Mouse (Mus musculus) MEL (cell line): Measurements from ENCODE around the gene Rab1a. TPM values are rescaled to one million over a fixed set of nuclear protein-coding genes. Genes with fewer than 3 reads are reported as not detected.

ENCODE experiments used
- DNase-seq: peaks from one replicate; pipeline ENCODE4 v3.0.0; 2011; ENCODE audit warnings: low read depth, low spot score
- H3K27ac ChIP-seq: 2 replicates; pipeline ENCODE4 v1.5.1; 2012; ENCODE audit warnings: low read depth, mild to moderate bottlenecking, control low read depth, low read length, moderate library complexity; ENCODE audit not compliant: control insufficient read depth
- H3K27me3 ChIP-seq, 2 experiments: fragments of 150-350 bp in 1 of 2; sonication (generic) in 1 of 2; 2 replicates each; pipeline ENCODE4 v1.6.1; 2012; ENCODE audit warnings: low read length in 2 of 2, mild to moderate bottlenecking in 2 of 2, improper control_type of control experiment in 1 of 2, moderate library complexity in 1 of 2; ENCODE audit not compliant: insufficient read depth in 2 of 2, control insufficient read depth in 1 of 2
- H3K36me3 ChIP-seq, 2 experiments: 2 replicates each; pipeline ENCODE4 v1.6.1; 2012 to 2014; ENCODE audit warnings: low read length in 2 of 2, improper control_type of control experiment in 1 of 2, inconsistent platforms in 1 of 2, mild to moderate bottlenecking in 1 of 2; ENCODE audit not compliant: insufficient read depth in 2 of 2, control insufficient read depth in 1 of 2
- H3K4me1 ChIP-seq, 2 experiments: fragments of 150-350 bp in 1 of 2; sonication (generic) in 1 of 2; 2 replicates each; pipeline ENCODE4 v1.6.1; 2012; ENCODE audit warnings: low read length in 2 of 2, improper control_type of control experiment in 1 of 2, mild to moderate bottlenecking in 1 of 2; ENCODE audit not compliant: insufficient read depth in 2 of 2, control insufficient read depth in 1 of 2
- H3K4me3 ChIP-seq, 2 experiments: fragments of 150-350 bp in 1 of 2; sonication (generic) in 1 of 2; 2 replicates each; pipeline ENCODE4 v1.5.1; 2012; ENCODE audit warnings: low read depth in 2 of 2, low read length in 2 of 2, mild to moderate bottlenecking in 2 of 2, moderate library complexity in 2 of 2, control low read depth in 1 of 2, improper control_type of control experiment in 1 of 2; ENCODE audit not compliant: control insufficient read depth in 1 of 2, insufficient read depth in 1 of 2
- H3K79me2 ChIP-seq: 2 replicates; pipeline ENCODE4 v1.6.1; 2012; ENCODE audit warnings: mild to moderate bottlenecking, low read length, moderate library complexity; ENCODE audit not compliant: control insufficient read depth, poor library complexity, insufficient read depth
- H3K9ac ChIP-seq: 2 replicates; pipeline ENCODE4 v1.6.1; 2012; ENCODE audit warnings: low read depth, mild to moderate bottlenecking, control low read depth, low read length, moderate library complexity; ENCODE audit not compliant: control insufficient read depth, poor library complexity, severe bottlenecking
- H3K9me3 ChIP-seq: fragments of 150-350 bp; sonication (generic); replicated peaks from 2 replicates; pipeline ENCODE4 v1.6.1; 2012; ENCODE audit warnings: mild to moderate bottlenecking, low read length, improper control_type of control experiment, moderate library complexity; ENCODE audit not compliant: insufficient read depth
- BHLHE40 ChIP-seq: IDR thresholded peaks from 2 replicates; pipeline ENCODE4 v1.6.1; 2012; ENCODE audit warnings: low read depth, mild to moderate bottlenecking, inconsistent platforms, low read length, improper control_type of control experiment, borderline replicate concordance
- CTCF ChIP-seq, 3 experiments: IDR thresholded peaks in 2 of 3; conservative IDR thresholded peaks in 1 of 3; 2 replicates each; pipeline ENCODE4 v1.5.1; 2011 to 2012; ENCODE audit warnings: low read length in 3 of 3, low read depth in 2 of 3, mild to moderate bottlenecking in 2 of 3, improper control_type of control experiment in 1 of 3, inconsistent platforms in 1 of 3, mixed read lengths in 1 of 3, moderate library complexity in 1 of 3; ENCODE audit not compliant: control insufficient read depth in 1 of 3, insufficient read depth in 1 of 3, poor library complexity in 1 of 3, severe bottlenecking in 1 of 3
- EP300 ChIP-seq, 2 experiments: IDR thresholded peaks; 2 replicates each; pipeline ENCODE4 v1.6.1; 2011; ENCODE audit warnings: improper control_type of control experiment in 2 of 2, low read length in 2 of 2, low read depth in 1 of 2, mild to moderate bottlenecking in 1 of 2
- ETS1 ChIP-seq: IDR thresholded peaks from 2 replicates; pipeline ENCODE4 v1.6.1; 2012; ENCODE audit warnings: low read depth, mild to moderate bottlenecking, inconsistent platforms, low read length, improper control_type of control experiment, moderate library complexity
- JUND ChIP-seq: IDR thresholded peaks from 2 replicates; pipeline ENCODE4 v1.6.1; 2011; ENCODE audit warnings: low read depth, mild to moderate bottlenecking, improper control_type of control experiment, low read length
- KAT2A ChIP-seq: conservative IDR thresholded peaks from 2 replicates; pipeline ENCODE4 v1.6.1; 2012; ENCODE audit warnings: low read depth, low read length, improper control_type of control experiment, inconsistent platforms
- MAFK ChIP-seq: IDR thresholded peaks from 2 replicates; pipeline ENCODE4 v1.6.1; 2011; ENCODE audit warnings: low read depth, mild to moderate bottlenecking, low read length, improper control_type of control experiment, borderline replicate concordance
- MEF2A ChIP-seq: IDR thresholded peaks from 2 replicates; pipeline ENCODE4 v1.6.1; 2014; ENCODE audit warnings: low read depth, mild to moderate bottlenecking, inconsistent platforms, low read length, improper control_type of control experiment; ENCODE audit not compliant: poor library complexity, insufficient replicate concordance, severe bottlenecking; ENCODE audit errors: extremely low read depth
- MYB ChIP-seq: IDR thresholded peaks from 2 replicates; pipeline ENCODE4 v1.6.1; 2011; ENCODE audit warnings: mild to moderate bottlenecking, low read depth, low read length, improper control_type of control experiment
- NELFE ChIP-seq: IDR thresholded peaks from 2 replicates; pipeline ENCODE4 v1.6.1; 2011; ENCODE audit warnings: low read depth, low read length, improper control_type of control experiment
- POLR2A ChIP-seq, 2 experiments: IDR thresholded peaks; 2 replicates each; pipeline ENCODE4 v1.6.1; 2011 to 2012; ENCODE audit warnings: low read length in 2 of 2, mild to moderate bottlenecking in 2 of 2, control low read depth in 1 of 2, improper control_type of control experiment in 1 of 2, low read depth in 1 of 2, moderate library complexity in 1 of 2; ENCODE audit not compliant: control insufficient read depth in 1 of 2, insufficient read depth in 1 of 2, poor library complexity in 1 of 2
- POLR2AphosphoS2 ChIP-seq: IDR thresholded peaks from 2 replicates; pipeline ENCODE4 v1.6.1; 2011; ENCODE audit warnings: low read length, improper control_type of control experiment
- RAD21 ChIP-seq: IDR thresholded peaks from 2 replicates; pipeline ENCODE4 v1.6.1; 2011; ENCODE audit warnings: mild to moderate bottlenecking, low read depth, low read length, improper control_type of control experiment
- RCOR1 ChIP-seq: IDR thresholded peaks from 2 replicates; pipeline ENCODE4 v1.6.1; 2012; ENCODE audit warnings: low read depth, mild to moderate bottlenecking, inconsistent platforms, low read length, improper control_type of control experiment
- SIN3A ChIP-seq: IDR thresholded peaks from 2 replicates; pipeline ENCODE4 v1.6.1; 2012; ENCODE audit warnings: low read length, improper control_type of control experiment, inconsistent platforms
- SMC3 ChIP-seq: IDR thresholded peaks from 2 replicates; pipeline ENCODE4 v1.6.1; 2011; ENCODE audit warnings: low read depth, low read length, improper control_type of control experiment
- TAL1 ChIP-seq: IDR thresholded peaks from 2 replicates; pipeline ENCODE4 v1.6.1; 2012; ENCODE audit warnings: mild to moderate bottlenecking, inconsistent platforms, low read length, moderate library complexity, mixed read lengths
- TCF12 ChIP-seq: IDR thresholded peaks from 2 replicates; pipeline ENCODE4 v1.6.1; 2014; ENCODE audit warnings: low read depth, mild to moderate bottlenecking, inconsistent platforms, low read length, improper control_type of control experiment, moderate library complexity
- UBTF ChIP-seq: IDR thresholded peaks from 2 replicates; pipeline ENCODE4 v1.6.1; 2012; ENCODE audit warnings: low read depth, mild to moderate bottlenecking, inconsistent platforms, low read length, improper control_type of control experiment, moderate library complexity, borderline replicate concordance; ENCODE audit not compliant: insufficient read depth
- USF1 ChIP-seq: IDR thresholded peaks from 2 replicates; pipeline ENCODE4 v1.6.1; 2014; ENCODE audit warnings: low read depth, mild to moderate bottlenecking, inconsistent platforms, low read length, improper control_type of control experiment, moderate library complexity
- USF2 ChIP-seq, 2 experiments: IDR thresholded peaks; 2 replicates each; pipeline ENCODE4 v1.6.1; 2011 to 2012; ENCODE audit warnings: improper control_type of control experiment in 2 of 2, low read length in 2 of 2, borderline replicate concordance in 1 of 2, inconsistent platforms in 1 of 2, low read depth in 1 of 2, mild to moderate bottlenecking in 1 of 2; ENCODE audit not compliant: insufficient read depth in 1 of 2
- ZC3H11A ChIP-seq: IDR thresholded peaks from 2 replicates; pipeline ENCODE4 v1.6.1; 2012; ENCODE audit warnings: low read depth, mild to moderate bottlenecking, inconsistent platforms, low read length, improper control_type of control experiment
- ZKSCAN1 ChIP-seq: IDR thresholded peaks from 2 replicates; pipeline ENCODE4 v1.6.1; 2012; ENCODE audit warnings: low read depth, mild to moderate bottlenecking, inconsistent platforms, low read length, improper control_type of control experiment, moderate library complexity
- ZMIZ1 ChIP-seq: IDR thresholded peaks from 2 replicates; pipeline ENCODE4 v1.6.1; 2012; ENCODE audit warnings: low read depth, mild to moderate bottlenecking, inconsistent platforms, low read length, improper control_type of control experiment, moderate library complexity
- polyA plus RNA-seq, 2 experiments: library from polyadenylated mRNA; stranded (reverse) in 1 of 2; unstranded in 1 of 2; fragments of >175 nt in 1 of 2; fragments of >200 nt in 1 of 2; gene quantifications; 2 replicates each; pipeline versions ENCODE4 v1.2.1 to v1.2.4; 2012; ENCODE audit warnings: low replicate concordance in 2 of 2, low read depth in 1 of 2; ENCODE audit not compliant: insufficient read length in 2 of 2, insufficient read depth in 1 of 2, missing spikeins in 1 of 2
- total RNA-seq: library from RNA; depleted of rRNA; stranded (reverse); fragments of 300-350 nt; gene quantifications from 2 replicates; pipeline ENCODE4 v1.2.3, GENCODE M21; 2012

Gene Rab1a
- total and polyA plus RNA-seq, 3 experiments: 79.5 to 336 (median 139) TPM

- TF ChIP-seq ZKSCAN1: no peak
- no peak for TF ChIP-seq POLR2A (IDR thresholded peaks at IDR 0.05; ENCODE audit: control insufficient read depth in 1 of 2, insufficient read depth in 1 of 2, low read depth in 1 of 2, low read length in 2 of 2, poor library complexity in 1 of 2)
- TF ChIP-seq USF2 (IDR thresholded peaks at IDR 0.05; ENCODE audit: borderline replicate concordance in 1 of 2, insufficient read depth in 1 of 2, low read depth in 1 of 2, low read length in 2 of 2): no peak
- 0 out of 2 replicates have a peak, but pooled peaks have one; percentile 42 for TF ChIP-seq ETS1
- TF ChIP-seq TAL1: peak; percentile 19; the same call in 1 of the 2 replicates
- TF ChIP-seq NELFE: no peak
- no peak for TF ChIP-seq JUND
- TF ChIP-seq ZC3H11A: no peak
- TF ChIP-seq RCOR1: peak; percentile 61
- peak; percentile 82 for TF ChIP-seq SIN3A
- TF ChIP-seq BHLHE40: peak; percentile 24; the same call in 1 of the 2 replicates
- TF ChIP-seq UBTF: no peak
- TF ChIP-seq KAT2A: no peak
- TF ChIP-seq MYB: no peak
- no peak for TF ChIP-seq MEF2A
- peak; percentile 62 for TF ChIP-seq TCF12
- TF ChIP-seq CTCF (IDR thresholded peaks at IDR 0.05 in 2 of 3, conservative IDR thresholded peaks at IDR 0.05 in 1 of 3; ENCODE audit: control insufficient read depth in 1 of 3, insufficient read depth in 1 of 3, low read depth in 2 of 3, low read length in 3 of 3, poor library complexity in 1 of 3, severe bottlenecking in 1 of 3): no peak
- TF ChIP-seq MAFK: no peak
These were observed 10.6 kb downstream of the Rab1a start (continued) for GRCm38 (mm10) chr11:20211838-20212237.

DNA sequence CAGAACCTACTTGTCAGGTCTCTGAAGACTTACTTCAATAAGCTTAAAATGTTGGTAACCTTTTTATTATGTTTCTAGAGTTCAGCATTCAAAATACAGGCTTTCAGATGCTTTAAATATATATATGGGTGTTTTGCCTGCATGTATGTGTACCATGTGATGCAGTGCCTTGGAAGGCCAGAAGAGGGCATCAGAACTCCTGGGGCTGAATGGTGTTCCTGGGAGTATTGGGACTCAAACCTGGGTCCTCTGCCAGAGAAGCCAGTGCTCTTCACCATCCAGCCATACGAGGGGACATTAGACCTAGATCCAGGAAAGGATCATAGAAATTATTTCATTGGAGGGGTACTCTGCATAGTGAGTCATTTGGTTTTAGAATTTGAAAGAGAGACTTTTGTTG is 13.5 kb downstream of the Rab1a start:
- peaks cover 34 to 37% of the 10 kb centered on the region in 2 experiments for H3K36me3 ChIP-seq
- TF ChIP-seq EP300 (IDR thresholded peaks at IDR 0.05; ENCODE audit: low read depth in 1 of 2, low read length in 2 of 2) (no peak), RAD21 (peak; percentile 3), ZMIZ1 (no peak), POLR2AphosphoS2 (no peak), CTCF (IDR thresholded peaks at IDR 0.05 in 2 of 3, conservative IDR thresholded peaks at IDR 0.05 in 1 of 3; ENCODE audit: control insufficient read depth in 1 of 3, insufficient read depth in 1 of 3, low read depth in 2 of 3, low read length in 3 of 3, poor library complexity in 1 of 3, severe bottlenecking in 1 of 3) (peak; percentile 61 to 68 (median 65)), USF1 (peak; percentile 67), SMC3 (0 out of 2 replicates have a peak, but pooled peaks have one; percentile 7), USF2 (IDR thresholded peaks at IDR 0.05; ENCODE audit: borderline replicate concordance in 1 of 2, insufficient read depth in 1 of 2, low read depth in 1 of 2, low read length in 2 of 2) (no peak)
- TF ChIP-seq, all 39 proteins: peak for 4
- H3K4me1 ChIP-seq: peaks cover 11 to 17% of the 10 kb centered on the region in 2 experiments
- H3K27ac ChIP-seq: no peak overlapping the region
- no peaks in the 10 kb centered on the region for H3K9me3 ChIP-seq
- no peak overlapping the region for H3K9ac ChIP-seq
- peaks cover 60% of the 10 kb centered on the region for H3K79me2 ChIP-seq
- no peaks in the 10 kb centered on the region for H3K27me3 ChIP-seq
- H3K4me3 ChIP-seq: no peak overlapping the region
- DNase-seq: peak; percentile 63
